Mouse (Mus musculus) lung, embryonic 14.5 days (tissue): ENCODE data around the gene Sufu. TPM values are rescaled to one million over a fixed set of nuclear protein-coding genes. Genes with fewer than 3 reads are reported as not detected.

Source experiments
- ATAC-seq: fragments of 200-750 bp; cut with Nextera tagmentation; 2 replicates; pipeline ENCODE4 v1.8.0; 2017; ENCODE audit warnings: mild to moderate bottlenecking, moderate TSS enrichment, moderate library complexity; ENCODE audit not compliant: insufficient read depth
- DNase-seq: peaks from one replicate; pipeline ENCODE4 v3.0.0-alpha.2; 2015
- H3K27ac ChIP-seq: fragments of 300-500 bp; sonication (generic); 2 replicates; pipeline ENCODE4 v1.5.1; 2014; ENCODE audit warnings: low read depth, mild to moderate bottlenecking, moderate library complexity
- H3K27me3 ChIP-seq: fragments of 300-500 bp; sonication (generic); 2 replicates; pipeline ENCODE4 v1.6.1; 2014; ENCODE audit warnings: low read length, control low read depth; ENCODE audit not compliant: insufficient read depth
- H3K36me3 ChIP-seq: fragments of 300-500 bp; sonication (generic); 2 replicates; pipeline ENCODE4 v1.6.1; 2014; ENCODE audit warnings: control low read depth; ENCODE audit not compliant: insufficient read depth
- H3K4me1 ChIP-seq: fragments of 300-500 bp; sonication (generic); 2 replicates; pipeline ENCODE4 v1.6.1; 2014; ENCODE audit warnings: antibody characterized with exemption, control low read depth; ENCODE audit not compliant: insufficient read depth
- H3K4me2 ChIP-seq: fragments of 300-500 bp; sonication (generic); 2 replicates; pipeline ENCODE4 v1.6.1; 2014; ENCODE audit warnings: mild to moderate bottlenecking
- H3K4me3 ChIP-seq: fragments of 300-500 bp; sonication (generic); 2 replicates; pipeline ENCODE4 v1.5.1; 2014; ENCODE audit warnings: low read depth, low read length
- H3K9ac ChIP-seq: fragments of 300-500 bp; sonication (generic); 2 replicates; pipeline ENCODE4 v1.6.1; 2014
- H3K9me3 ChIP-seq: fragments of 300-500 bp; sonication (generic); 2 replicates; pipeline ENCODE4 v1.6.1; 2016; ENCODE audit warnings: low read depth, low read length, control low read depth
- CTCF ChIP-seq: IDR thresholded peaks from 2 replicates; pipeline ENCODE4 v1.5.1; 2016; ENCODE audit warnings: antibody characterized with exemption, low read depth
- WGBS: fragments of 180-500 bp; shearing (Covaris S2); extraction: QIAGEN DNeasy Blood & Tissue Kit; methylation state at CpG from one replicate; pipeline ENCODE4 v1.1.7; 2014; 5-methylcytosine and 5-hydroxymethylcytosine counted together
- polyA plus RNA-seq: library from polyadenylated mRNA; unstranded; fragments of >200 nt; fragmentation: Nextera tagmentation; extraction: Ambion mirVana; gene quantifications from 2 replicates; pipeline ENCODE4 v1.2.1, GENCODE M21; 2014

Sufu gene
- polyA plus RNA-seq, 1 experiment from 2014 or later, result 47.5 TPM

DNA sequence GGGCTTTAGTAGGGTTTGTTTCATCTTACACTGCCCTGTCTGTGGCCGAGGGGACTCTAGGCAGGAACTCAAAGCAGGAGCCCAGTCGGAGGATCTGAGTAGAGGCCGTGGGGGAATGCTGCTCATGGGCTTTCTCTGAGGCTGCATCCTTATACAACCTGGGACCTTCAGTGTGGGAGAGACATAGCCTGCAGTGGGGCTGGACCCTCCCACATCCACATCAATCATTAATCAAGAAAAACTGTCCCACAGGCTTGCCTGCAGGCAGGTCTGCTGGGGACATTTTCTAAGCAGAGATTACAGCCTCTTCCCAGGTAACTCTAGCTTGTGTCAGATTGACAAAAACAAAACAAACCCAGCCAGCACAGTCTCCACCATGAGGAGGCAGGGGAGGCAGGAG lies 65.9 kb downstream of the Sufu start:
- Histone ChIP-seq H3K4me1 (no peaks in the 10 kb centered on the region), H3K27ac (no peak overlapping the region), H3K36me3 (peaks cover 40% of the 10 kb centered on the region), H3K4me2 (no peak overlapping the region), H3K9ac (no peak overlapping the region), H3K9me3 (no peaks in the 10 kb centered on the region), H3K4me3 (no peak overlapping the region), H3K27me3 (no peaks in the 10 kb centered on the region)
- TF ChIP-seq CTCF, result no peak
- no peak for ATAC-seq
- DNase-seq, result no peak
- WGBS, result 75% methylated on average over 3 of the region's 3 CpGs

DNA sequence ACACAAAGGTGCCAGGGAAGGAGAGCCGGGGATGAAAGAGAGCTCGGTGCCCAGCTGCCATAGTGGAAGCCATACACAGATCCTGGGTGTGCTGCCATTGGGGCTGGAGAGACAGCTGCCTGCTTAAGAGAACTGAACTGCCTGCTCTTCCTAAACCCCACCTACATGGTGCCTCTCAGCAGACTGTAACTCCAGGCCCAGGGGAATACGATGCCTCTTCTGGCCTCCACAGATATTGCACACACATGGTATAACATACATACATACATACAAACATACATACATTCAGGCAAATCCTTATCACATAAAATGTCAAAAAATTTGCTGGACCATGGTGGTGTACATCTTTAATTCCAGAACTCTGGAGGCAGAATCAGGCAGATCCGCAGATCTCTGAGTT lies 66.8 kb downstream of the Sufu start:
- WGBS, result 96% methylated on average over 4 of the region's 4 CpGs

GRCm38 (mm10) chr19:46466160-46466559 lies 69.5 kb downstream of the Sufu start:
- no peak for TF ChIP-seq CTCF
- WGBS, result 67% methylated on average over 6 of the region's 6 CpGs
- Histone ChIP-seq H3K27ac (no peak overlapping the region), H3K27me3 (no peaks in the 10 kb centered on the region), H3K4me2 (no peak overlapping the region), H3K36me3 (peaks cover 16% of the 10 kb centered on the region), H3K4me3 (no peak overlapping the region), H3K9me3 (no peaks in the 10 kb centered on the region), H3K4me1 (peaks cover 6% of the 10 kb centered on the region; the same call in 1 of the 2 replicates), H3K9ac (no peak overlapping the region)
- ATAC-seq (no peak), DNase-seq (no peak)

More for the DNA sequence above, 66.8 kb downstream of the Sufu start:
- Histone ChIP-seq H3K27me3 (no peaks in the 10 kb centered on the region), H3K4me2 (no peak overlapping the region), H3K9ac (no peak overlapping the region), H3K4me3 (no peak overlapping the region), H3K36me3 (peaks cover 39% of the 10 kb centered on the region), H3K27ac (no peak overlapping the region), H3K4me1 (no peaks in the 10 kb centered on the region), H3K9me3 (no peaks in the 10 kb centered on the region)
- ATAC-seq, result no peak
- TF ChIP-seq CTCF, result no peak
- no peak for DNase-seq

- Histone ChIP-seq H3K27ac (no peak overlapping the region), H3K27me3 (no peaks in the 10 kb centered on the region), H3K9me3 (no peaks in the 10 kb centered on the region), H3K4me1 (peaks cover 16% of the 10 kb centered on the region), H3K9ac (no peak overlapping the region), H3K4me2 (no peak overlapping the region), H3K4me3 (no peak overlapping the region), H3K36me3 (peaks cover 16% of the 10 kb centered on the region)
- DNase-seq, result no peak
- no peak for ATAC-seq
- no peak for TF ChIP-seq CTCF
- 66% methylated on average over 3 of the region's 3 CpGs for WGBS
These were observed 70.4 kb downstream of the Sufu start for GRCm38 (mm10) chr19:46467051-46467503.

GRCm38 (mm10) chr19:46470364-46471240 lies 73.9 kb downstream of the Sufu start:
- Histone ChIP-seq H3K9me3 (no peaks in the 10 kb centered on the region), H3K4me3 (no peak overlapping the region), H3K27ac (peak overlapping the region; percentile 79; the same call in 1 of the 2 replicates), H3K27me3 (no peaks in the 10 kb centered on the region), H3K36me3 (peaks cover 33% of the 10 kb centered on the region), H3K9ac (no peak overlapping the region), H3K4me2 (no peak overlapping the region), H3K4me1 (peaks cover 17% of the 10 kb centered on the region)
- DNase-seq (peak; percentile 49), ATAC-seq (no peak)
- TF ChIP-seq CTCF, result no peak
- 20% methylated on average over 17 of the region's 17 CpGs for WGBS

DNA sequence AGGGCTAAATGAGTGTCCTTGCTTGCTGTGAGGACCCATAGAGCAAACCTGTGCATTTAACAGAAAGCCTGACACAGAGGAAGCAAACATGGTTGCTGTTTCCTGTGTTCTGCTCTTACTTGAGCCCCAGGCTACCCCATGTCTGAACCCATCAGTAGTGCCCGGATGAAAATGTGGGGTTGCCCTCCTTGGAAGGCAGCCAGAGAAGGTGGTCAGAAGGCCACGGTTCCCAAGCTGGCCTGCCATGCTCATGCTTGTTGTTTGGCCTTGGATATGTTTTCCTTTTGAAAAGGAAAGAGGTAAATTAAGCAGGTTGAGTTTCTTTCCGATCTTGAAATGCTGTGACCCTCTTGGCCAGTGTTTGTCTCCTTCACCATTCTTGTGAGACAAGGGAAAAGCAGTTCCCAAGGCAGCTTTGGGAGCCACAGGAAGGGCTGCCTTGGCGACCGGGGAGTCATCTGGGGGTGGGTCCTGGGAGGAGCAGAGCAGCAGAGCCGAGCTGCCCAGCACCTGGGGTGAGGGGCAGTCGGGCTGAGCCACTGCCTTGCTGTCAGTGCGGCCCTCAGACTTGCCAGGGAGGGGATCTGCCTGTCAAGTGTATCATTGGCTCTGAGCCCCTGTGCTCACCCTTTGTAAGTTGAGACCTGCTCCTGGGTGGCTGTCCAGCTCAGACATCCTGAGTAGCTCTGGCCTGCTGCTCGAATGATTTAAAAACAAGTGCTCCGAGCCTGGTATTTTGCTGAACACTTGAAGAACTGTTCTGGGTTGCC lies 74.8 kb downstream of the Sufu start:
- Histone ChIP-seq H3K9me3 (no peaks in the 10 kb centered on the region), H3K27ac (peak overlapping the region; percentile 79; the same call in 1 of the 2 replicates), H3K4me2 (no peak overlapping the region), H3K36me3 (peaks cover 40% of the 10 kb centered on the region), H3K9ac (peak overlapping the region; percentile 10; the same call in 1 of the 2 replicates), H3K27me3 (no peaks in the 10 kb centered on the region), H3K4me3 (no peak overlapping the region), H3K4me1 (peaks cover 17% of the 10 kb centered on the region)
- DNase-seq (peak; percentile 37), ATAC-seq (peak; percentile 54; the same call in 1 of the 2 replicates)
- TF ChIP-seq CTCF, result no peak
- WGBS, result 9% methylated on average over 10 of the region's 10 CpGs

GRCm38 (mm10) chr19:46477432-46477845 lies 80.7 kb downstream of the Sufu start:
- H3K4me2 ChIP-seq, result no peak overlapping the region
- H3K9ac ChIP-seq, result no peak overlapping the region
- peaks cover 63% of the 10 kb centered on the region for H3K36me3 ChIP-seq
- H3K27ac ChIP-seq, result no peak overlapping the region
- ATAC-seq (no peak), DNase-seq (no peak)
- peaks cover 35% of the 10 kb centered on the region for H3K4me1 ChIP-seq
- no peaks in the 10 kb centered on the region for H3K9me3 ChIP-seq
- TF ChIP-seq CTCF, result no peak
- no peak overlapping the region for H3K4me3 ChIP-seq
- WGBS, result 48% methylated on average over 10 of the region's 10 CpGs
- no peaks in the 10 kb centered on the region for H3K27me3 ChIP-seq
